Mouse (Mus musculus) spleen, adult 2 months (tissue): ENCODE data around the gene Tceanc2. TPM values are rescaled to one million over a fixed set of nuclear protein-coding genes. Genes with fewer than 3 reads are reported as not detected.

Source experiments
- DNase-seq, 2 experiments: peaks; one replicate each; pipeline versions ENCODE4 v3.0.0 to v3.0.0-alpha.2; 2012 to 2021; ENCODE audit warnings: low spot score in 2 of 2, low read depth in 1 of 2
- H3K27ac ChIP-seq: fragments of 200-500 bp; 2 replicates; pipeline ENCODE4 v1.5.1; 2012; ENCODE audit warnings: low read length, inconsistent platforms; ENCODE audit not compliant: insufficient read depth
- H3K27me3 ChIP-seq: fragments of 200-500 bp; 2 replicates; pipeline ENCODE4 v1.6.1; 2012; ENCODE audit warnings: mild to moderate bottlenecking, moderate library complexity, low read length, inconsistent platforms; ENCODE audit not compliant: control insufficient read depth, insufficient read depth
- H3K36me3 ChIP-seq: fragments of 200-500 bp; 2 replicates; pipeline ENCODE4 v1.6.1; 2012; ENCODE audit warnings: mild to moderate bottlenecking, low read length, inconsistent platforms; ENCODE audit not compliant: control insufficient read depth, insufficient read depth
- H3K4me1 ChIP-seq: fragments of 200-500 bp; 2 replicates; pipeline ENCODE4 v1.6.1; 2011; ENCODE audit warnings: inconsistent platforms; ENCODE audit not compliant: control insufficient read depth, insufficient read depth, insufficient read length
- H3K4me3 ChIP-seq: fragments of 200-500 bp; 2 replicates; pipeline ENCODE4 v1.5.1; 2011; ENCODE audit warnings: mild to moderate bottlenecking, inconsistent platforms; ENCODE audit not compliant: insufficient read depth, insufficient read length; ENCODE audit errors: extremely low read depth
- CTCF ChIP-seq: fragments of 200-500 bp; IDR thresholded peaks from 2 replicates; pipeline ENCODE4 v1.5.1; 2011; ENCODE audit warnings: mild to moderate bottlenecking, inconsistent platforms; ENCODE audit not compliant: insufficient read depth, insufficient read length, insufficient replicate concordance; ENCODE audit errors: extremely low read depth
- POLR2A ChIP-seq: fragments of 200-500 bp; IDR thresholded peaks from 2 replicates; pipeline ENCODE4 v1.6.1; 2011; ENCODE audit warnings: low read depth, low read length, inconsistent platforms
- WGBS: fragments of 180-500 bp; shearing (Covaris S2); methylation state at CpG from one replicate; pipeline ENCODE4 v1.1.7; 2018; 5-methylcytosine and 5-hydroxymethylcytosine counted together
- polyA plus RNA-seq: library from polyadenylated mRNA; depleted of rRNA; stranded (reverse); fragments of >200 nt; gene quantifications from 2 replicates; pipeline ENCODE4 v1.2.3, GENCODE M21; 2012

Tceanc2 gene
- polyA plus RNA-seq, 1 experiment: 7.0 TPM

DNA sequence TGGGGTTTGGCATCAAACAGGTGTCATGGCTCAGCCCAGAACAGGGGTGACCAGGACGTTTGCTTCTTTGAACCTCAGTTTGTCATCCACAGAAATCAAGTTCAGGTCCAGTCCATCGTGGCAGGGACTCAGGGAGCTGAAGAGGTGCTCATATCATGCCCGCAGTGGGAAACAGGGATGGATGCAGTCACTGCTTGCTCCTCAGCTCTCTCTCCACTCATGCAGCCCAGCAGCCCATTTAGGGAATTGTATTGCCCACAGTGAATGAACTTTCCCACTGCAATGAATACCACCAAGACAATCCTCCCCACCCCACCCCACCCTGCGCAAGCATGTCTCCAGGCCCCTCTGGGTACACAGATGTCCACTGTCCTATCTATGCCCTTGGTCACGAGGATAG is 33.0 kb upstream of the Tceanc2 start:
- no peak overlapping the region for H3K4me3 ChIP-seq
- TF ChIP-seq POLR2A: no peak
- no peak for TF ChIP-seq CTCF
- H3K36me3 ChIP-seq: peaks cover 2% of the 10 kb centered on the region; the same call in 1 of the 2 replicates
- no peak overlapping the region for H3K27ac ChIP-seq
- no peaks in the 10 kb centered on the region for H3K27me3 ChIP-seq
- peaks cover 5% of the 10 kb centered on the region for H3K4me1 ChIP-seq
- 91% methylated on average over 5 of the region's 5 CpGs for WGBS
- DNase-seq: no peak

DNA sequence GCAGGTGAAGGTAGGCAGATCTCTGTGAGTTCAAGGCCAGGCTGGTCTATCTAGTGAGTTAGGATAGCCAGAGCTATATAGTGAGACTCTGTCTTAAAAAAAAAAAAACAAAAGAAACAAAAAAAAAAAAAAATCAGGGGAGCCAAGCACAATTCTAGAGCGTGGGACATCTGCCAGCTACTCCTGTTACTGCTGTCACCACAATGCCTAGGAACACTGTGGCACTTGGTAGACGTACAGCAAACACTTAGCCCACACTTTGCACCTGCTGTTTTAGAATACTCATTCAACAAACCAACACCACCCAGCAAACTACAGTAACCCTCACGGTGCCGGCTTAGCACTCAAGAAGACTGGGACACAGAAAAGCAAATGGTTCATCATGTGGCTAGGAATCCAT is 32.5 kb upstream of the Tceanc2 start:
- peaks cover 3% of the 10 kb centered on the region; the same call in 1 of the 2 replicates for H3K36me3 ChIP-seq
- no peaks in the 10 kb centered on the region for H3K27me3 ChIP-seq
- WGBS: 82% methylated on average over 4 of the region's 4 CpGs
- DNase-seq: no peak
- no peak overlapping the region for H3K27ac ChIP-seq
- H3K4me1 ChIP-seq: peaks cover 5% of the 10 kb centered on the region
- no peak overlapping the region for H3K4me3 ChIP-seq
- no peak for TF ChIP-seq POLR2A
- no peak for TF ChIP-seq CTCF

DNA sequence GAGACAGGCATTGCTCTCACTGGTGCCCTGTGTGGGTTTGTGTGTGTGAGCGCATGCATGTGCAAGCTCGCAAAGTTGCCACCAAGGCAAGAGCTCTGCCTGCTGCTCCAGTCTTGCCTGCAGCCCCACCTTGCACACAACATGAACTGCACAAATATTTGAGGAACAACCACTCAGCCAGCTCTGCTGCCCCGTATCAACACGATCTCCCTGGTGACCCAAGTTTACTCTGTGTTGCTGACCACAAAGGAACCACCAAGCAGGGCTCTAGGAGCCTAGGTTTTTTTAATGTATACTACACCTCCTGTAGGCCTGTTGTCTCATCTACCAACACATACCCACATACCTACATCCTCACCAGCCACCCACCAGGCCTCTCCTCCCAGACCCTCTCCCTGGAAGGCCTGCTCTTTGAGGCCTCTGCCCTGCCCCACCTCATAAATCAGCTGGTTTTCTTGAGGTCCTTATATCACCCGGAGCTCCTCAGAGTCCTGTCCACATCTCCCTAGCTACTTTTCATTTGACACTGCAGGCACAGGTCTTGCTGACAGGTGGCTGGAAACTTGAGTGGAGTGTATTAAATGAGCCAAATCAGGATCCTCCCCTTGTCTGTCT is 31.7 kb upstream of the Tceanc2 start:
- no peak overlapping the region for H3K4me3 ChIP-seq
- H3K4me1 ChIP-seq: peaks cover 5% of the 10 kb centered on the region
- H3K27ac ChIP-seq: no peak overlapping the region
- TF ChIP-seq CTCF (no peak), POLR2A (no peak)
- WGBS: 23% methylated on average over 5 of the region's 5 CpGs
- no peaks in the 10 kb centered on the region for H3K27me3 ChIP-seq
- peaks cover 3% of the 10 kb centered on the region for H3K36me3 ChIP-seq
- DNase-seq: no peak

DNA sequence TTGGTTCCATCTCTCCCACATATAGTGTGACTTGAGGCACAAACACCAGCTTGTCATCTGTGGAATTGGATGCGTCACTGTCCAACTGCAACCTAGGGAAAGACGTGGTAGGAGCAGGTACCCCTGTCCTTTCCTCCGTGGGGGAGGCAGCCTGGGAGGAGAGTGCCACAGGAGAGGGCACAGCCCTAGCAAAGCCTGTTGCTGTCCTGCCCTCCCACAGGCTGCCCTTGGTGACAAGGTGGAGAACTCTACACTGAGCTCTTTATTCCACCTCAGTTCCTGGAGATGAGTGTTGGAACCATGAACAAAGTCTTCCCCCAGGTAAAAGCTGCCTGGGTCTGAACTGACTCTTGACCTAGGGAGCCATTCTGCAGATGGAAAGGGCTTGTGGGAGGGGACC is 30.0 kb upstream of the Tceanc2 start, which contains the start of gene Ldlrad1:
Gene Ldlrad1 (plus strand): TSS at position 301 of the 400 bp plus-strand sequence.
- Histone ChIP-seq H3K27me3 (no peaks in the 10 kb centered on the region), H3K27ac (no peak within 1 kb of the TSS), H3K4me1 (peaks cover 5% of the 10 kb centered on the region), H3K4me3 (no peak within 1 kb of the TSS), H3K36me3 (peaks cover 11% of the 10 kb centered on the region)
- WGBS: 96% methylated on average over 3 of the region's 3 CpGs
- TF ChIP-seq POLR2A (no peak), CTCF (no peak)
- DNase-seq: no peak

DNA sequence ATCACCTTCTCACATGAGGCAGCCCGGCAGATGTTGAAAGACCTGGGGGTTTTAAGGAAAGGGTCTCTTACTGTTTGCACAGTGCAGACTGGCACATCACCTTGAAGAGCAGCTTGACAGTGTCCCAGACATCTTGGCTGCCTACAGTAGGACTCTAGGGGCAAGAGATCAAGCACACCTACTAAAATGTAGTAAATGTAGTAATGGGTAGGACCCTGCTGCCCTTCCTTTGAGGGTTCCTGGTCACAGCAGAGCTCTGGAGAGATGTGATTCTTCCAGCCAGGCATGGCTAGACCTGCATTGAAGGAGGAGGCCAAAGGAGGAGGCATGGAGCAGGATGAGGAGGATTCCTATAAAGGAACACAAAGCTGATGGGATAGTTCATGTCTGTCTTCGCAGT is 28.1 kb upstream of the Tceanc2 start:
- WGBS: 96% methylated on average over 2 of the region's 2 CpGs
- DNase-seq: no peak

DNA sequence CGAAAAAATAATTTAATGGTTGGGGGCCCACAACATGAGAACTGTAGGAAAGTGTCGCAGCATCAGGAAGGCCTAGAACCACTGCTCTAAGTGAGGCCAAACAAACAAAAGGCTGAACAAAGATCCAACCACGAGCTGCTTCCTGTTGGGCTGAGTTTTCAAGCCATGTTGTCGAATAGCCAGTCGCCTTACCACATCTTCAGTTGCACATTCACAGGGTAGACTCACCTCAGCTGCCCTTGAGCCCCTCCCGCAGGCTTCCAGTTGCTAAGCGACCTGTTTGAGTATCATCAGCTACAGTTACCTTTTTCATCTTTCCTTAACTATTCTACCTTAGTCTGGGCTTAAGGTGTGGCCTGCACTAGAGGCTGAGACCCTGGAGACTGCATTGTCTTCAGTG is 24.1 kb upstream of the Tceanc2 start:
- Histone ChIP-seq H3K4me3 (no peak overlapping the region), H3K36me3 (peaks cover 38% of the 10 kb centered on the region), H3K4me1 (no peaks in the 10 kb centered on the region), H3K27ac (no peak overlapping the region), H3K27me3 (no peaks in the 10 kb centered on the region)
- 73% methylated on average over 7 of the region's 7 CpGs for WGBS
- no peak for DNase-seq
- TF ChIP-seq POLR2A: no peak
- no peak for TF ChIP-seq CTCF

More for the DNA sequence above, 28.1 kb upstream of the Tceanc2 start:
- Histone ChIP-seq H3K4me3 (no peak overlapping the region), H3K27me3 (no peaks in the 10 kb centered on the region), H3K27ac (no peak overlapping the region), H3K36me3 (peaks cover 20% of the 10 kb centered on the region), H3K4me1 (peaks cover 3% of the 10 kb centered on the region; the same call in 1 of the 2 replicates)
- TF ChIP-seq POLR2A (no peak), CTCF (no peak)

DNA sequence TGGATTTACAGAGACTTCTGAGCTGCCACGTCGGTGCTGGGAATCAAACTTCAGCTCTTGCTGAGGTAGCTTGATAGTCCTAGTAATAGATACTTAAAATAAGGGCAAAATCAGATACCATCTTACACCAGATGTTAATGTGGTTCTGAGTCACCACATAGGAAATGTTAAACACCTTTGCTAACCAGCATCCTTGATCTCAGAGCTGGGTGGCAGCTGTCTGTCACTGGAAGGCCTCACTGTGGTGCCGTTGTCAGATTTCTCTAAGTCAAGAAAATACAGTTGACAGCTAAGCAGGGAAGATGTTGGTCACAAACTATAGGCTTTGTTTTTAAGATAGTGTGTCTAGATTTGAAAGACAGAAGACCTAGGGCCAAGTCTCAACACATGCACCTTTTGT is 22.9 kb upstream of the Tceanc2 start:
- WGBS: 73% methylated on average over 3 of the region's 3 CpGs
- H3K36me3 ChIP-seq: peaks cover 45% of the 10 kb centered on the region
- no peaks in the 10 kb centered on the region for H3K27me3 ChIP-seq
- TF ChIP-seq CTCF (no peak), POLR2A (no peak)
- DNase-seq: no peak
- H3K4me3 ChIP-seq: no peak overlapping the region
- H3K4me1 ChIP-seq: no peaks in the 10 kb centered on the region
- H3K27ac ChIP-seq: no peak overlapping the region
